ENCODE assay signal across 25 mouse cellular contexts in genomic region chr2:36736226-36736625, GRCm38 (mm10). TPM values are rescaled to one million over a fixed set of nuclear protein-coding genes. Genes with fewer than 3 reads are reported as not detected.
DNase-seq lines count a peak whose midpoint lies in the region; TF ChIP-seq lines count a peak whose summit lies in the region.
"Had no signal": no experiment of that assay in that cellular context is flagged by ENCODE, and none has a peak within 500 bp of the region (broad histone marks: within the 10 kb centered on the region; RNA-seq: fewer than 3 reads in every experiment).

No protein-coding gene starts in this region.

- intact Hi-C loops in heart, adult 2 months (cut with DNase I), result no loop called here

- TF ChIP-seq POLR2A in heart, adult 2 months (IDR thresholded peaks at IDR 0.05; ENCODE audit: insufficient read depth, low read depth, low read length), result no peak

- H3K4me3 ChIP-seq in heart, adult 2 months, result no peak overlapping the region
- H3K4me3 ChIP-seq: heart, embryonic 13.5 days; hindbrain, embryonic 15.5 days; limb, embryonic 10.5 days; liver, embryonic 13.5 days; lung, embryonic 15.5 days; midbrain, embryonic 12.5 days; neural tube, embryonic 15.5 days had no signal

- DNase-seq in heart, adult 2 months, result no peak
- no peak for DNase-seq in heart, adult 18-20 months
- DNase-seq in 3T3-L1 (ENCODE audit: low read depth, low spot score) (peak; percentile 17), 416B (ENCODE audit: low read depth) (peak; percentile 51), NIH3T3 (ENCODE audit: low read depth) (peak; percentile 47)
- no peak for DNase-seq in layer of hippocampus, postnatal 10 days (ENCODE audit: low spot score in 2 of 2)
- DNase-seq in layer of hippocampus, postnatal 14 days (ENCODE audit: low spot score in 2 of 2), result no peak
- no peak for DNase-seq in heart, adult 9 months (ENCODE audit: low spot score in 2 of 2)
- DNase-seq: heart, postnatal 36 days; liver, embryonic 13.5 days; right cerebral cortex, postnatal 4 days had no signal

- 50% methylated on average over 3 of the region's 3 CpGs for WGBS in heart, adult 2 months

- H3K27me3 ChIP-seq in heart, adult 2 months (ENCODE audit: control insufficient read depth, insufficient read depth, low read length), result no peaks in the 10 kb centered on the region
- H3K27me3 ChIP-seq: heart, embryonic 13.5 days; hindbrain, embryonic 15.5 days; liver, embryonic 13.5 days; lung, embryonic 15.5 days; midbrain, embryonic 12.5 days; neural tube, embryonic 15.5 days had no signal

- no peak overlapping the region for H3K27ac ChIP-seq in heart, adult 2 months
- H3K27ac ChIP-seq: heart, embryonic 13.5 days; hindbrain, embryonic 15.5 days; limb, embryonic 10.5 days; liver, embryonic 13.5 days; lung, embryonic 15.5 days; macrophage; midbrain, embryonic 12.5 days; neural tube, embryonic 15.5 days had no signal

- no peaks in the 10 kb centered on the region for H3K79me2 ChIP-seq in heart, adult 2 months (replicated peaks; ENCODE audit: control insufficient read depth, insufficient read depth, low read length)

- no peaks in the 10 kb centered on the region for H3K36me3 ChIP-seq in heart, adult 2 months (ENCODE audit: control insufficient read depth, insufficient read depth, low read length)
- H3K36me3 ChIP-seq: heart, embryonic 13.5 days; hindbrain, embryonic 15.5 days; limb, embryonic 10.5 days; liver, embryonic 13.5 days; lung, embryonic 15.5 days; midbrain, embryonic 12.5 days; neural tube, embryonic 15.5 days had no signal

- TF ChIP-seq EP300 in heart, adult 2 months (IDR thresholded peaks at IDR 0.05; ENCODE audit: insufficient read depth, low read depth, low read length), result no peak

- H3K9ac ChIP-seq in heart, adult 2 months (ENCODE audit: low read depth, low read length), result no peak overlapping the region
- H3K9ac ChIP-seq: heart, embryonic 13.5 days; hindbrain, embryonic 15.5 days; liver, embryonic 13.5 days; lung, embryonic 15.5 days; midbrain, embryonic 12.5 days; neural tube, embryonic 15.5 days had no signal

- no peaks in the 10 kb centered on the region for H3K4me1 ChIP-seq in heart, adult 2 months (ENCODE audit: control insufficient read depth, insufficient read depth, low read length)
- H3K4me1 ChIP-seq: heart, embryonic 13.5 days; hindbrain, embryonic 15.5 days; limb, embryonic 10.5 days; liver, embryonic 13.5 days; lung, embryonic 15.5 days; midbrain, embryonic 12.5 days; neural tube, embryonic 15.5 days had no signal

- 0 out of 2 replicates have a peak, but pooled peaks have one; percentile 10 for TF ChIP-seq CTCF in heart, adult 2 months (IDR thresholded peaks at IDR 0.05)

RNA-seq across cellular contexts. Expression of gene Olfr347, which starts 4.5 kb away (rescaled TPM):
- total RNA-seq in heart, adult 2 months (2021), result not detected
- polyA plus RNA-seq in heart, adult 2 months (2012; rRNA removed), result not detected in 2 replicates
- not detected for total RNA-seq in heart, adult 18-20 months (2021)
- total RNA-seq in layer of hippocampus, postnatal 10 days (2021), result not detected
- not detected for total RNA-seq in layer of hippocampus, postnatal 14 days (2021)
- total RNA-seq: gastrocnemius, postnatal 4 days; heart, postnatal 36 days; layer of hippocampus, adult 18-20 months; left cerebral cortex, adult 18-20 months had no signal
- polyA plus RNA-seq: activated CD4-positive, CD25-positive, alpha-beta regulatory T cell, adult 4 months; forebrain, embryonic 11.5 days; heart, embryonic 13.5 days; hindbrain, embryonic 15.5 days; intestine, postnatal 0 days; limb, embryonic 10.5 days; liver, embryonic 13.5 days; lung, embryonic 15.5 days; macrophage; midbrain, embryonic 12.5 days; neural tube, embryonic 15.5 days; testis, adult 2 months had no signal

RNA-seq across cellular contexts. Expression of gene Olfr348, which starts 47.9 kb away (rescaled TPM):
- total RNA-seq in heart, adult 2 months (2021), result not detected
- polyA plus RNA-seq in heart, adult 2 months (2012; rRNA removed), result not detected in 2 replicates
- not detected for total RNA-seq in heart, adult 18-20 months (2021)
- not detected for total RNA-seq in layer of hippocampus, postnatal 10 days (2021)
- not detected for total RNA-seq in layer of hippocampus, postnatal 14 days (2021)
- total RNA-seq: gastrocnemius, postnatal 4 days; heart, postnatal 36 days; layer of hippocampus, adult 18-20 months; left cerebral cortex, adult 18-20 months had no signal
- polyA plus RNA-seq: activated CD4-positive, CD25-positive, alpha-beta regulatory T cell, adult 4 months; forebrain, embryonic 11.5 days; heart, embryonic 13.5 days; hindbrain, embryonic 15.5 days; intestine, postnatal 0 days; limb, embryonic 10.5 days; liver, embryonic 13.5 days; lung, embryonic 15.5 days; macrophage; midbrain, embryonic 12.5 days; neural tube, embryonic 15.5 days; testis, adult 2 months had no signal

RNA-seq across cellular contexts. Expression of gene Olfr346, which starts 50.6 kb away (rescaled TPM):
- total RNA-seq in heart, adult 2 months (2021), result not detected
- polyA plus RNA-seq in heart, adult 2 months (2012; rRNA removed), result not detected in 2 replicates
- not detected for total RNA-seq in heart, adult 18-20 months (2021)
- not detected for total RNA-seq in layer of hippocampus, postnatal 10 days (2021)
- total RNA-seq in layer of hippocampus, postnatal 14 days (2021), result not detected
- total RNA-seq: gastrocnemius, postnatal 4 days; heart, postnatal 36 days; layer of hippocampus, adult 18-20 months; left cerebral cortex, adult 18-20 months had no signal
- polyA plus RNA-seq: forebrain, embryonic 11.5 days; heart, embryonic 13.5 days; hindbrain, embryonic 15.5 days; intestine, postnatal 0 days; limb, embryonic 10.5 days; liver, embryonic 13.5 days; lung, embryonic 15.5 days; macrophage; midbrain, embryonic 12.5 days; neural tube, embryonic 15.5 days; testis, adult 2 months had no signal

RNA-seq across cellular contexts. Expression of gene Olfr50, which starts 54.1 kb away (rescaled TPM):
- not detected for total RNA-seq in heart, adult 2 months (2021)
- polyA plus RNA-seq in heart, adult 2 months (2012; rRNA removed), result not detected in 2 replicates
- not detected for total RNA-seq in heart, adult 18-20 months (2021)
- not detected for total RNA-seq in layer of hippocampus, postnatal 10 days (2021)
- total RNA-seq in layer of hippocampus, postnatal 14 days (2021), result not detected
- total RNA-seq: gastrocnemius, postnatal 4 days; heart, postnatal 36 days; layer of hippocampus, adult 18-20 months; left cerebral cortex, adult 18-20 months had no signal
- polyA plus RNA-seq: activated CD4-positive, CD25-positive, alpha-beta regulatory T cell, adult 4 months; forebrain, embryonic 11.5 days; heart, embryonic 13.5 days; hindbrain, embryonic 15.5 days; intestine, postnatal 0 days; limb, embryonic 10.5 days; liver, embryonic 13.5 days; lung, embryonic 15.5 days; macrophage; midbrain, embryonic 12.5 days; neural tube, embryonic 15.5 days; testis, adult 2 months had no signal

Comparison
In these comparisons a context has a peak if more than half of its experiments do, and no peak if none do; other contexts are left out.
1. DNase-seq: peak in 3T3-L1 (single experiment), 416B (single experiment) and NIH3T3 (single experiment); none in heart, adult 2 months (0 of 2), heart, adult 18-20 months (0 of 2), layer of hippocampus, postnatal 10 days (0 of 2), layer of hippocampus, postnatal 14 days (0 of 2) and heart, adult 9 months (0 of 2).